ENCODE assay signal across 14 mouse cellular contexts in the genomic region with DNA sequence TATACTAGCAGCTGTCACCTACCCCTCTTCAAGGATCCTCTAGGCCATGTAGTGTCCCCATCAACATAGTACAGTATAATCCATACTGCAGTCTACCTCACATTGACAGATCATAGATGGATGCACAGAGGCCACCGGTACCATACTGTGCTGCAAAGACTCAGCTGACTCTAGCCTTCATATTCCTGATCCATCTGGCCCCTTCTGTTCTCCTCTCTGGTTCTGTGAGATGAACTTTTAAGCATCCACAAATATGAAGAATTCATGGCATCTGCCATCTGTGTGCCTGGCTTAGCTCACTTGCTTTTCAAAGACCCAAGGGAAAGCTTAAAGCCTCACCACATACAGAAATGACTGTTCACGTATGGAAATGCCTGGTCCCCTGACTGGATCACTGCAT.
"Had no signal": no experiment of that assay in that cellular context is flagged by ENCODE, and none has a peak within 500 bp of the region (broad histone marks: within the 10 kb centered on the region; RNA-seq: fewer than 3 reads in every experiment).

No protein-coding gene starts in this region.

- DNase-seq: kidney, adult 2 months; kidney, postnatal 25 days; left cerebral cortex, postnatal 4 days; lung, adult 18-20 months; right cerebral cortex, postnatal 4 days; spleen, adult 18-20 months; thymus, adult 2 months; thymus, postnatal 25 days had no signal

- H3K9ac ChIP-seq: intestine, embryonic 15.5 days; limb, embryonic 13.5 days; liver, embryonic 14.5 days; midbrain, embryonic 12.5 days; neural tube, embryonic 15.5 days had no signal

- H3K4me1 ChIP-seq: intestine, embryonic 15.5 days; limb, embryonic 13.5 days; neural tube, embryonic 15.5 days had no signal

- H3K27me3 ChIP-seq: intestine, embryonic 15.5 days; limb, embryonic 13.5 days; midbrain, embryonic 12.5 days; neural tube, embryonic 15.5 days had no signal

- H3K27ac ChIP-seq: intestine, embryonic 15.5 days; limb, embryonic 13.5 days; liver, embryonic 14.5 days; midbrain, embryonic 12.5 days; neural tube, embryonic 15.5 days had no signal

- H3K36me3 ChIP-seq: intestine, embryonic 15.5 days; limb, embryonic 13.5 days; midbrain, embryonic 12.5 days; neural tube, embryonic 15.5 days had no signal

- ATAC-seq: intestine, embryonic 15.5 days had no signal

- H3K4me3 ChIP-seq: intestine, embryonic 15.5 days; limb, embryonic 13.5 days; midbrain, embryonic 12.5 days; myocyte; neural tube, embryonic 15.5 days had no signal

- H3K9me3 ChIP-seq: intestine, embryonic 15.5 days; limb, embryonic 13.5 days; neural tube, embryonic 15.5 days had no signal

- H3K4me2 ChIP-seq: intestine, embryonic 15.5 days; limb, embryonic 13.5 days; midbrain, embryonic 12.5 days; neural tube, embryonic 15.5 days had no signal
